Mouse (Mus musculus) ovary, postnatal 10 days (tissue): Measurements from ENCODE around the gene Ddx55.

Experiments used
- DNase-seq: peaks from one replicate; pipeline ENCODE4 v3.0.0; 2022; ENCODE audit warnings: low spot score

The Ddx55 gene

GRCm38 (mm10) chr5:124610965-124611364 is 58.3 kb downstream of the Ddx55 start:
- DNase-seq: no peak

- no peak for DNase-seq
These were observed 62.0 kb downstream of the Ddx55 start for GRCm38 (mm10) chr5:124614709-124615108.

GRCm38 (mm10) chr5:124618711-124619110 is 66.0 kb downstream of the Ddx55 start:
- DNase-seq: no peak
